Mouse (Mus musculus): ENCODE results near the gene Dnm3. TPM values are rescaled to one million over a fixed set of nuclear protein-coding genes. Genes with fewer than 3 reads are reported as not detected.

Gene Dnm3
- total RNA-seq, 2 experiments from 2014 or later: 6.3 to 11.0 TPM

- DNase-seq (ENCODE audit: low spot score in 2 of 2): no peak
These were observed 222.9 kb downstream of the Dnm3 start for GRCm38 (mm10) chr1:162254944-162255343.

GRCm38 (mm10) chr1:162253971-162254641 lies 223.7 kb downstream of the Dnm3 start:
- no peak for DNase-seq (ENCODE audit: low spot score in 2 of 2)

- DNase-seq (ENCODE audit: low spot score in 2 of 2): no peak
These were observed 225.0 kb downstream of the Dnm3 start for GRCm38 (mm10) chr1:162252869-162253268.

- no peak for DNase-seq (ENCODE audit: low spot score in 2 of 2)
These were observed 230.6 kb downstream of the Dnm3 start for GRCm38 (mm10) chr1:162247216-162247615.

- DNase-seq (ENCODE audit: low spot score in 2 of 2): no peak
These were observed 234.2 kb downstream of the Dnm3 start for GRCm38 (mm10) chr1:162243651-162243990.

GRCm38 (mm10) chr1:162242980-162243650 lies 234.7 kb downstream of the Dnm3 start:
- no peak for DNase-seq (ENCODE audit: low spot score in 2 of 2)

- DNase-seq (ENCODE audit: low spot score in 2 of 2): no peak
These were observed 237.1 kb downstream of the Dnm3 start for GRCm38 (mm10) chr1:162240720-162241119.

GRCm38 (mm10) chr1:162238646-162239045 lies 239.2 kb downstream of the Dnm3 start:
- DNase-seq (ENCODE audit: low spot score in 2 of 2): no peak

GRCm38 (mm10) chr1:162236624-162237159 lies 241.1 kb downstream of the Dnm3 start:
- DNase-seq (ENCODE audit: low spot score in 2 of 2): no peak

- peak in 1 of 2 experiments; percentile 38 for DNase-seq (ENCODE audit: low spot score in 2 of 2)
These were observed 252.2 kb downstream of the Dnm3 start for GRCm38 (mm10) chr1:162225621-162226147.

GRCm38 (mm10) chr1:162224817-162225605 lies 252.8 kb downstream of the Dnm3 start:
- no peak for DNase-seq (ENCODE audit: low spot score in 2 of 2)

- DNase-seq (ENCODE audit: low spot score in 2 of 2): no peak
These were observed 253.8 kb downstream of the Dnm3 start for GRCm38 (mm10) chr1:162224061-162224460.

- DNase-seq (ENCODE audit: low spot score in 2 of 2): no peak
These were observed 254.4 kb downstream of the Dnm3 start for GRCm38 (mm10) chr1:162223258-162223940.

- DNase-seq (ENCODE audit: low spot score in 2 of 2): no peak
These were observed 255.5 kb downstream of the Dnm3 start for GRCm38 (mm10) chr1:162222353-162222752.

- DNase-seq (ENCODE audit: low spot score in 2 of 2): no peak
These were observed 256.0 kb downstream of the Dnm3 start for GRCm38 (mm10) chr1:162221801-162222301.

- no peak for DNase-seq (ENCODE audit: low spot score in 2 of 2)
These were observed 256.9 kb downstream of the Dnm3 start for GRCm38 (mm10) chr1:162220891-162221290.

- DNase-seq (ENCODE audit: low spot score in 2 of 2): no peak
These were observed 258.1 kb downstream of the Dnm3 start for GRCm38 (mm10) chr1:162219781-162220180.

GRCm38 (mm10) chr1:162218530-162219180 lies 259.2 kb downstream of the Dnm3 start:
- DNase-seq (ENCODE audit: low spot score in 2 of 2): no peak

- peak; percentile 57 to 83 for DNase-seq (ENCODE audit: low spot score in 2 of 2)
These were observed 260.4 kb downstream of the Dnm3 start for GRCm38 (mm10) chr1:162217340-162217974.

GRCm38 (mm10) chr1:162216656-162217055 lies 261.2 kb downstream of the Dnm3 start:
- DNase-seq (ENCODE audit: low spot score in 2 of 2): peak in 1 of 2 experiments; percentile 25
